Mouse (Mus musculus): ENCODE results near the gene Myrfl.

Myrfl gene

GRCm38 (mm10) chr10:116913647-116914273, 17.0 kb upstream of the Myrfl start:
- DNase-seq (ENCODE audit: low spot score in 2 of 2): no peak

GRCm38 (mm10) chr10:116912850-116913249, 16.1 kb upstream of the Myrfl start:
- no peak for DNase-seq (ENCODE audit: low spot score in 2 of 2)

DNA sequence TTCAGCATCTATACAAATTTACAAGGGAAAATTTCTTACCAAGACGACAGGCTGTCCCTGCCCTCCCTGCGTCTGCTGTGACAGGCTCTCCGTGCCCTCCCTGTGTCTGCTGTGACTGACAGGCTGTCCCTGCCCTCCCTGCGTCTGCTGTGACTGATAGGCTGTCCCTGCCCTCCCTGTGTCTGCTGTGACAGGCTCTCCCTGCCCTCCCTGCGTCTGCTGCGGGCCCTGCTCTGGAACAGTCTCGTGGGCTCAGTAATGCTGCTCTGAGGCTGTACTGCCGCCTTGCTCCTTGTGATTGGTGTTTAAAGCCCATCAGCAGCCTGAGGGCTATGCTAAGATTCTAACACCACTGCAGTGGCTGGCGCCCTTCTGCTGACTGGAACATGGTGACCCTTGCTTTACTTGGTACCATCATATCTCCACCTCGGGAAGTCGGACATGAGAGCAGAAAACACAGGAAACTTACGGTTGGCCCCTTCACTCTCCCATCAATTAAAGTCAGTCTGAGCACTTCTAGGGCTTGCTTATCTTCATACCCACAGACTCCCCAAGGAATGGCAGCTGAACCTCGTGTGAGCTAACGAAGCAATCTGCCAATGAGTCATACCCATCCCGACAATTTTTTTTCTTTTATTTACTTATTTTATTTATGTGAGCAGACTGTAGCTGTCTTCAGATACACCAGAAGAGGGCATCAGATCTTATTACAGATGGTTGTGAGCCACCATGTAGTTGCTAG, 12.4 kb upstream of the Myrfl start:
- DNase-seq (ENCODE audit: low spot score in 2 of 2): no peak

DNA sequence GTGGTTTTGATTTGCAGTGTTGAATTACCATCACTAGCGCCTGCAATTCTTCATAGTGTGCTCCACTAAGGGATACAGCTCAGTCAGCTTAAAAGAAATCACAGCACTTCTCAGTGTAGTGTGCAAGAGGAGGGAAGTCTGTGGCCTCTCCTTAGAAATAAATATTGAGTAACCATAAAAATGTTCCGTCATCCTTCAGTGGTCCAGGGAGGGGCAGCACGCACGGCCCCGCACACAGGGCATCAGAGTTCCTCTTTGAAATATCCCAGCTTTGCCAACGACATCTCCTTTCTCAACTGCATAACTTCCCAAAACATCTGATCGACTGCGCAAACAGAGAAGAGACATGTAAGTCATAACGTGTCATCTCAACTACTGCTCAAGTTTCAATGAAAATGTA, 10.1 kb upstream of the Myrfl start:
- DNase-seq (ENCODE audit: low spot score in 2 of 2): no peak

GRCm38 (mm10) chr10:116904503-116904908, 7.8 kb upstream of the Myrfl start:
- no peak for DNase-seq (ENCODE audit: low spot score in 2 of 2)

GRCm38 (mm10) chr10:116895108-116895833, 1.4 kb downstream of the Myrfl start:
- DNase-seq (ENCODE audit: low spot score in 2 of 2): no peak

DNA sequence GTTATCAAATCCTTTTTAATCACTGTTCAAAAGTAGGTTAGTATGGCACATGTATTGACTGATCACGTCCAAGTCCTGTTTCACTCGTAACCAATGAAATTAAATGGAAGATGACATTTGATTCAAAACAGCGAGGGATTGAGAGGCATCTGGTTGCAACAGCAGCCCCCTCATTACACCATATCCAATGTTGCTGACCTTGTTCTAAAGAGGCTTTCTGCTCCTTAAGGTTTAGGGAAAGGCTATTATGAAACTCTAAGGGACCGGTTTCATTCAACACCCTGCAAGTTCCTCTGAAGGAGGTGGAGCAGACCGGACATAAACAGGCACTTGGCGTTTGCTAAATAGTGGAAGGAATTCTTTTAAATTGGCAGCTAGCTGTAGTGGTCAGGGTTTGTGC, 2.2 kb downstream of the Myrfl start:
- no peak for DNase-seq (ENCODE audit: low spot score in 2 of 2)

GRCm38 (mm10) chr10:116893753-116894152, 3.0 kb downstream of the Myrfl start:
- peak; percentile 14 to 23 for DNase-seq (ENCODE audit: low spot score in 2 of 2)

- no peak for DNase-seq (ENCODE audit: low spot score in 2 of 2)
These were observed 6.1 kb downstream of the Myrfl start for GRCm38 (mm10) chr10:116890587-116890986.

- DNase-seq (ENCODE audit: low spot score in 2 of 2): no peak
These were observed 12.2 kb downstream of the Myrfl start for GRCm38 (mm10) chr10:116884552-116884951.

DNA sequence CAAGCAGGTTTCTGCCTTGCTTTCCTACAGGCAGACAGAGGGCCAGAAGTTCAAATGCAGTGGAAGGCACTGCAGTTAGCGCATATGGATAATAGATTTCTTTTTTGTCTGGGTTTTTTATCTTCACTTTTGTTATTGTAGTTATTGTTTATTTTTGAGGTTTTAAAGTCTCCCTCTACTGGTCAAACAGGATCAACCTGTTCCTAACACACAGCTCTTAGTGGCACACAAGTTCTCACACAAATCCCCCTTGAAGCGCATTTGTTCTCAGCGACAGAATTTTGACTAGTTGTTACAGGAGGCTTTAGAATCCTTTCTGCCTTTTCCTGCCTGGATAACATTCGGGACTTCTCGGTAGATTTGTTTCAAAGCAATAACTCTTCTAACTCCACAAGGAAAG, 13.2 kb downstream of the Myrfl start:
- no peak for DNase-seq (ENCODE audit: low spot score in 2 of 2)

- DNase-seq (ENCODE audit: low spot score in 2 of 2): no peak
These were observed 19.3 kb downstream of the Myrfl start for GRCm38 (mm10) chr10:116877436-116877835.

DNA sequence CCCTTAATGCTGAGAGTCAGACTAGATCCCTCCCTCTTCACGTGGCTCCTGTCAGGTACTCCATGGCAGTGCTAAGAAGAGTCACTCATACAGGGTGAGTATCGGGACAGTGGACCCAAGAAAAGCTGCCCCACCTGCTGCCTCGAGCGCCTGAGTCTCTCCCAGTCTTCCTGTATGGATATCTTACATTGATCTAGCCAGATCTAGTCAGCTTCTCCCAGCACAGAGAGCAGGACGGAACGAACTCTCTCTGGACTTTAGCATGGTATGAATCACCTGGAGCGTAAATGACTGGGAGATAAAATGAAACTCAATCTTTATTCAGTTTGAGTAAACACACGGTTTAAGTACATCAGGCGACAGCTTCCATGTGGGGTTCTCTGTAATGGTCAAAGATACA, 22.2 kb downstream of the Myrfl start:
- no peak for DNase-seq (ENCODE audit: low spot score in 2 of 2)

GRCm38 (mm10) chr10:116872016-116872410, 24.7 kb downstream of the Myrfl start:
- no peak for DNase-seq (ENCODE audit: low spot score in 2 of 2)

DNA sequence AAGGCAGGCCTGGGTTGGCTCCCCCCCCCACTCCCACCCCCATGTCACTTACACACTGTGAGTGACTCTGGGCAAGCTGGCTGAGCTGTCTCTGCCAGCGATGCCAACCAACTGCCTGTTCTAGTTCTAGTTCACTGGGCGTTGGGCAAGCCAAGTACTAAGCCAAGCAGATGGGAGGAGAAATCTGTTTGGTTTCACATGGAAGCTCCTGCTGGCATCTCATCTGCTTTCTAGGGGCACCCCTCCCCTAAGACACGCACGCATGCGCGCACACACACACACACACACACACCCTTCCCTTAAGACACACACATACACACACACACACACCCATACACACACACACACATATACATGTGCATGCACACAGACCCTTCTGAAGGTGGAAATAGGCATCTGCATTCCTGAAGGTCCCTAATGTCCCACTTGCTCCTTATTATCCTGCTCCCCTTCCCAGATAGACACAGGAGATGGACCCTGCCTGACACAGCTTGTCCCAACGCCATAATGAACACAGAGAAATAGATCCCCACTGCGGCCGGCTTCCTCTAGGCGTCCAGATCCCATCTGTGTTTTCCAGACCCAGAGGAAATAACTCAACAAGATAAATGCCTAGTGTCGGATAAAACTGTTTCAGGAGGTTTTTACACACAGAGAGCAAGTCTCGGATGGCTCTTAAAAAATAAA, 25.2 kb downstream of the Myrfl start:
- DNase-seq (ENCODE audit: low spot score in 2 of 2): no peak

DNA sequence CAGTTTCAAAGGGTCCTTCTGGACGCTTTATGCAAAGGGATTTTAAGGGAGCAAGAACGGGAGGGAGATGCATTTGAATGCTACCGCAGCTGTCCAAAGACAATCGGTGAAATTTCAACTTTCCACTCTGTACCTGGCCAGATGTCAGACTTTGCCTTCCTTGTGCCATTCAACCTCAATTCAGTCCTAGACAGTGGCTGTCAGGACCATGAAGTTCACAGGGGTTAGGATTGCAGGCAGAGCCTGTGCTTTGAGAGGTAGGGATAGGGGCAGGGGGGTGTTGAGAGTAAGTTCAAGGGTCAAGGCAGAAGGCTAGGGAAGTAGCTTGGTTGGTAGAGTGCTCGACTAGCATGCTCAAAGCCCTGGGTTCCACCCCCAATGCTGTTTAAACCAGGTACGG, 25.9 kb downstream of the Myrfl start:
- no peak for DNase-seq (ENCODE audit: low spot score in 2 of 2)

DNA sequence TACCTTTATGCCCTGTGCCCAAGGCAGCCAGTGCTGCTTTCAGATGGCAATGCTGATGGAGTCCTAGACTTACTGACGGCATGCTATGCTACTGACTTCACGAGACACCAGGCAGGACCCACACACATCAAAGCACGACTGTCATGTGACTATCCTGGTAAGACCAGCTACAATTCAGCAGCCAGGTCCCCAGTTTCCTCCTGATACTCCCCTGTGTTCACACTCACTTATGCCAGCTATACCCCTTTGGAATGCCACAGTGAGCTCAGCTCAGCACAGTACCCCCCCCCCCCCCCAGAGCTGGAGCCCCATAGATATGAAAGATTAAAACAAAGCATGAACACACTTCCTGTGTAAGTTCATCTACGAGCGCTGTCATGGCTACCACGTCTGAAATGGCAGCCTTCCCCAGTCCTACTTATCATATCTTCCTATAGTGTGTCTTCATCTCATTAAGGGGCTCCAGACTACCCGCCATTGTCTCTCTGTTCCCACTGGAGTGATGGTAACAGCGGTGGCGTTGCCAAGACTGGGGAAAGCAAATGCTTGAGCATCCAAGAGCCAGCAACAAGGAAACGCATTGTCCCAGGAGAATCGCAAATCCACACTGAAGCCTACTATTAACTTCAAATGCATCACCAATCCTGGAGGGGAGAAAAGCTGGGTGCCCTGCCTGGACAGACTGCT, 43.4 kb downstream of the Myrfl start:
- DNase-seq (ENCODE audit: low spot score in 2 of 2): no peak

DNA sequence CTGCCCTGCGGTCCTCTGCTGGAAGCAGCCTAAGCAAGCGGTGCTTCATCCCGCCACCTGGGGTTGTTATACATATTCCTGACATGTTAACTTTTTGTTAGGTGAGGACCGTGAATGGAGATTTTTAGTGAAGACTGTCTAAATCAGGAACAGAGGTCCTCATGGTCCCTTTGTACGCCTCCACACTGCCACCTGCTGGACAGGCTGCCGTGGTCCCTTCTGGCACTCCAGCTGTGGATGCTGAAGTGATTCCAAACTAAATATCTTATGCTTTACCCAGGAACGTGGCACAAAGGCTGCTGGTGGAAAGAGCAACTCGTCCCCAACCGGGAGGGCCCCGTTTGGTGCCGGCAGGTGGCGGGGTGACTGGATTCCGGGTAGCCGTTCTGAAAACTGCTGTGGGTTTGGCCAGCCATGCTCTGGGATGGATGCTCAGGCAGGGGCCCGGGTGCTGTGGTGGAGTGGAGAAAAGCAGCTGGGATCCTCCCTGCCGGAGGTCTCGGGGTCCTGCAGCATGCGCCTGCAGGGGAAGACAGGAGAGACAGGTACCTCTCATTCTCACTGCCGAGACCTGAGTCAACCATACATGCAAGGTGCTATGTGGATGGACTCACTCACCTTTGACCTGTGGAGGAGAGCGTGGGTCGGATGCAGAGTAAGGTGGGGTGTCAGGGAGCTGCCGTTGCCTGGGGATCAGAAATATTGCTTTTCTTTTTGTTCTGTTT, 47.8 kb downstream of the Myrfl start:
- DNase-seq (ENCODE audit: low spot score in 2 of 2): peak; percentile 77 to 80

GRCm38 (mm10) chr10:116841551-116841950, 55.2 kb downstream of the Myrfl start:
- DNase-seq (ENCODE audit: low spot score in 2 of 2): no peak

DNA sequence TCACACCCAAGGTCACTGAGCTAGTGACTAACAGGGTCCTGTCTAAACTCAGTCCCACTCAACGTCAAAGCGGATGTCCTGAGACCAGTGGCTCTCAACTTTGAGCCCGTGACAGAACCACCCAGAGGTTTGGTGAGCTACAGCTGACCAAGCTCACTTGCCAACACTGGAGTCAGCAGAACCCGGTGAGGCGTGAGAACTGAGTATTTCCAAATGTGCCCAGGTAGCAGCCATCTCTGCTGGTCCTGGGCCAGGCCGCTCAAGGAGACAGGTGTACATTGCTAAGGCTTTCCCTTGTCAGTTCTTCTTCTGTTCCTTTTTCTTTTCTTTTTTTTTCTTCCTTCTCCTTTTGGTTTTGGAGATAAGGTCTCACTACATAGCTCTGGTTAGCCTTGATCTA, 66.0 kb downstream of the Myrfl start:
- no peak for DNase-seq (ENCODE audit: low spot score in 2 of 2)

DNA sequence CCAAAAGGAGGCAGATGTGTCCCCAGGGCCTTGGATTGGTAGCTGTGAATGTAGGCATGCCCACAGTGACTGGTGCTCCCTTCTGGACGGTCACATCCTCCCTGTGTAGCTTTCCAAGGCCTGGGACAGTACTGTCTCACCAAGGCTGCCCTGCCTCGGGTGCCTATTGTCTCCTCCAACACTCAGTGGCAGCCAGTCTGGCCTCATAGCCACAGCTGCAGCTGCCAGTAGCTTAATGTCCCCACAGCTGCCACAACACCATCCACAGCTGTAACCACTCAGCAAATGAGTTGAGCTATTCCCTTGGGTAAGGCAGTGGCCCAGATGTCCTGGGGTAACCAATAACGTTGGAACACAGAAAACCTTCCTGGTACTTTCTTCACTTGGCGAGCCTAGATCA, 68.6 kb downstream of the Myrfl start:
- DNase-seq (ENCODE audit: low spot score in 2 of 2): no peak
